Mouse (Mus musculus): Measurements from ENCODE around the gene Nt5c1a. TPM values are rescaled to one million over a fixed set of nuclear protein-coding genes. Genes with fewer than 3 reads are reported as not detected.
A peak's percentile ranks its signal among the peaks of the same experiment; 100 is the strongest.

Gene Nt5c1a
- polyA plus RNA-seq, 1 experiment from 2014 or later: not detected

GRCm38 (mm10) chr4:123233492-123234084, 32.3 kb downstream of the Nt5c1a start, which contains the start of gene Heyl:
Heyl (plus strand) TSS chr4:123233556.
- H3K36me3 ChIP-seq (ENCODE audit: control insufficient read depth, insufficient read depth, low read length): no peaks in the 10 kb centered on the region
- H3K9ac ChIP-seq (replicated peaks; ENCODE audit: low read length): peak within 1 kb of the TSS; percentile 34; the same call in 1 of the 2 replicates
- H3K4me1 ChIP-seq (ENCODE audit: control insufficient read depth, insufficient read depth, low read length): peaks cover 5% of the 10 kb centered on the region; the same call in 1 of the 2 replicates
- WGBS: 2% methylated on average over 52 of the region's 52 CpGs
- peaks cover 32% of the 10 kb centered on the region for H3K27me3 ChIP-seq (ENCODE audit: control insufficient read depth, insufficient read depth, low read length)
- ATAC-seq (ENCODE audit: low FRiP score, low TSS enrichment): peak; percentile 24; the same call in 1 of the 2 replicates
- H3K4me3 ChIP-seq (replicated peaks; ENCODE audit: low read depth, low read length): peak within 1 kb of the TSS; percentile 27
- peak within 1 kb of the TSS; percentile 58 for H3K4me2 ChIP-seq (ENCODE audit: low read length)
- no peak within 1 kb of the TSS for H3K27ac ChIP-seq (replicated peaks; ENCODE audit: low read depth, low read length)
- DNase-seq: peak; percentile 43
- no peaks in the 10 kb centered on the region for H3K9me3 ChIP-seq (ENCODE audit: control insufficient read depth, low read length)

GRCm38 (mm10) chr4:123235835-123236430, 34.6 kb downstream of the Nt5c1a start:
- no peak for ATAC-seq (ENCODE audit: low FRiP score, low TSS enrichment)
- H3K9ac ChIP-seq (replicated peaks; ENCODE audit: low read length): no peak overlapping the region
- no peak overlapping the region for H3K4me3 ChIP-seq (replicated peaks; ENCODE audit: low read depth, low read length)
- no peaks in the 10 kb centered on the region for H3K36me3 ChIP-seq (ENCODE audit: control insufficient read depth, insufficient read depth, low read length)
- H3K4me1 ChIP-seq (ENCODE audit: control insufficient read depth, insufficient read depth, low read length): peaks cover 11% of the 10 kb centered on the region; the same call in 1 of the 2 replicates
- 70% methylated on average over 9 of the region's 9 CpGs for WGBS
- no peaks in the 10 kb centered on the region for H3K9me3 ChIP-seq (ENCODE audit: control insufficient read depth, low read length)
- H3K27me3 ChIP-seq (ENCODE audit: control insufficient read depth, insufficient read depth, low read length): peaks cover 52% of the 10 kb centered on the region
- no peak for DNase-seq
- H3K27ac ChIP-seq (replicated peaks; ENCODE audit: low read depth, low read length): no peak overlapping the region
- H3K4me2 ChIP-seq (ENCODE audit: low read length): no peak overlapping the region

GRCm38 (mm10) chr4:123236431-123237031, 35.2 kb downstream of the Nt5c1a start:
- H3K27ac ChIP-seq (replicated peaks; ENCODE audit: low read depth, low read length): no peak overlapping the region
- DNase-seq (no peak), ATAC-seq (ENCODE audit: low FRiP score, low TSS enrichment) (no peak)
- no peaks in the 10 kb centered on the region for H3K36me3 ChIP-seq (ENCODE audit: control insufficient read depth, insufficient read depth, low read length)
- H3K27me3 ChIP-seq (ENCODE audit: control insufficient read depth, insufficient read depth, low read length): peaks cover 52% of the 10 kb centered on the region
- no peaks in the 10 kb centered on the region for H3K9me3 ChIP-seq (ENCODE audit: control insufficient read depth, low read length)
- H3K9ac ChIP-seq (replicated peaks; ENCODE audit: low read length): no peak overlapping the region
- no peak overlapping the region for H3K4me3 ChIP-seq (replicated peaks; ENCODE audit: low read depth, low read length)
- 89% methylated on average over 13 of the region's 13 CpGs for WGBS
- H3K4me2 ChIP-seq (ENCODE audit: low read length): no peak overlapping the region
- H3K4me1 ChIP-seq (ENCODE audit: control insufficient read depth, insufficient read depth, low read length): peaks cover 11% of the 10 kb centered on the region; the same call in 1 of the 2 replicates

GRCm38 (mm10) chr4:123237386-123238266, 36.3 kb downstream of the Nt5c1a start:
- Histone ChIP-seq H3K4me1 (ENCODE audit: control insufficient read depth, insufficient read depth, low read length) (peaks cover 11% of the 10 kb centered on the region; the same call in 1 of the 2 replicates), H3K4me3 (replicated peaks; ENCODE audit: low read depth, low read length) (no peak overlapping the region), H3K9ac (replicated peaks; ENCODE audit: low read length) (no peak overlapping the region), H3K4me2 (ENCODE audit: low read length) (no peak overlapping the region), H3K27me3 (ENCODE audit: control insufficient read depth, insufficient read depth, low read length) (peaks cover 45% of the 10 kb centered on the region), H3K9me3 (ENCODE audit: control insufficient read depth, low read length) (no peaks in the 10 kb centered on the region), H3K36me3 (ENCODE audit: control insufficient read depth, insufficient read depth, low read length) (no peaks in the 10 kb centered on the region), H3K27ac (replicated peaks; ENCODE audit: low read depth, low read length) (no peak overlapping the region)
- DNase-seq (no peak), ATAC-seq (ENCODE audit: low FRiP score, low TSS enrichment) (no peak)
- WGBS: 67% methylated on average over 6 of the region's 6 CpGs

GRCm38 (mm10) chr4:123239361-123240203, 38.3 kb downstream of the Nt5c1a start:
- ATAC-seq (ENCODE audit: low FRiP score, low TSS enrichment) (no peak), DNase-seq (peak; percentile 46)
- 6% methylated on average over 52 of the region's 58 CpGs for WGBS
- peaks cover 27% of the 10 kb centered on the region for H3K27me3 ChIP-seq (ENCODE audit: control insufficient read depth, insufficient read depth, low read length)
- H3K9me3 ChIP-seq (ENCODE audit: control insufficient read depth, low read length): no peaks in the 10 kb centered on the region
- peak overlapping the region; percentile 53 for H3K9ac ChIP-seq (replicated peaks; ENCODE audit: low read length)
- H3K4me1 ChIP-seq (ENCODE audit: control insufficient read depth, insufficient read depth, low read length): 0 out of 2 replicates have a peak, but pooled peaks cover 6% of the 10 kb centered on the region
- peak overlapping the region; percentile 30 for H3K4me3 ChIP-seq (replicated peaks; ENCODE audit: low read depth, low read length)
- H3K36me3 ChIP-seq (ENCODE audit: control insufficient read depth, insufficient read depth, low read length): no peaks in the 10 kb centered on the region
- peak overlapping the region; percentile 54 for H3K4me2 ChIP-seq (ENCODE audit: low read length)
- H3K27ac ChIP-seq (replicated peaks; ENCODE audit: low read depth, low read length): 0 out of 2 replicates have a peak overlapping the region, but pooled peaks have one; percentile 6

- H3K27ac ChIP-seq (replicated peaks; ENCODE audit: low read depth, low read length): no peak overlapping the region
- 93% methylated on average over 7 of the region's 7 CpGs for WGBS
- H3K9ac ChIP-seq (replicated peaks; ENCODE audit: low read length): no peak overlapping the region
- DNase-seq (no peak), ATAC-seq (ENCODE audit: low FRiP score, low TSS enrichment) (no peak)
- H3K4me2 ChIP-seq (ENCODE audit: low read length): no peak overlapping the region
- no peaks in the 10 kb centered on the region for H3K4me1 ChIP-seq (ENCODE audit: control insufficient read depth, insufficient read depth, low read length)
- no peaks in the 10 kb centered on the region for H3K36me3 ChIP-seq (ENCODE audit: control insufficient read depth, insufficient read depth, low read length)
- no peak overlapping the region for H3K4me3 ChIP-seq (replicated peaks; ENCODE audit: low read depth, low read length)
- H3K27me3 ChIP-seq (ENCODE audit: control insufficient read depth, insufficient read depth, low read length): no peaks in the 10 kb centered on the region
- no peaks in the 10 kb centered on the region for H3K9me3 ChIP-seq (ENCODE audit: control insufficient read depth, low read length)
These were observed 44.9 kb downstream of the Nt5c1a start for GRCm38 (mm10) chr4:123246221-123246620.

- ATAC-seq (ENCODE audit: low FRiP score, low TSS enrichment) (no peak), DNase-seq (no peak)
- H3K4me1 ChIP-seq (ENCODE audit: control insufficient read depth, insufficient read depth, low read length): no peaks in the 10 kb centered on the region
- no peaks in the 10 kb centered on the region for H3K9me3 ChIP-seq (ENCODE audit: control insufficient read depth, low read length)
- WGBS: 92% methylated on average over 5 of the region's 5 CpGs
- H3K4me2 ChIP-seq (ENCODE audit: low read length): no peak overlapping the region
- no peak overlapping the region for H3K27ac ChIP-seq (replicated peaks; ENCODE audit: low read depth, low read length)
- H3K36me3 ChIP-seq (ENCODE audit: control insufficient read depth, insufficient read depth, low read length): no peaks in the 10 kb centered on the region
- H3K27me3 ChIP-seq (ENCODE audit: control insufficient read depth, insufficient read depth, low read length): no peaks in the 10 kb centered on the region
- no peak overlapping the region for H3K4me3 ChIP-seq (replicated peaks; ENCODE audit: low read depth, low read length)
- H3K9ac ChIP-seq (replicated peaks; ENCODE audit: low read length): no peak overlapping the region
These were observed 45.3 kb downstream of the Nt5c1a start for GRCm38 (mm10) chr4:123246651-123247050.

All from midbrain, embryonic 14.5 days (tissue).